Mouse (Mus musculus) spleen, postnatal 4 days (tissue): ENCODE measurements around the gene Eme1.
"Not testable (repeated sequence)": the region's sequence is repeated elsewhere in the genome, so short reads cannot be mapped to it uniquely, and the experiment has no call there.

Source experiments
- DNase-seq, 2 experiments: peaks; one replicate each; pipeline ENCODE4 v3.0.0; 2022; ENCODE audit warnings: low spot score in 2 of 2

The Eme1 gene

GRCm38 (mm10) chr11:94653663-94654436 lies at the start of gene Eme1, which contains the start of gene Mrpl27:
Gene Eme1, minus strand, starts transcription at chr11:94653964.
Gene Mrpl27, plus strand, starts transcription at chr11:94653767.
- DNase-seq: peak; percentile 82 to 91

DNA sequence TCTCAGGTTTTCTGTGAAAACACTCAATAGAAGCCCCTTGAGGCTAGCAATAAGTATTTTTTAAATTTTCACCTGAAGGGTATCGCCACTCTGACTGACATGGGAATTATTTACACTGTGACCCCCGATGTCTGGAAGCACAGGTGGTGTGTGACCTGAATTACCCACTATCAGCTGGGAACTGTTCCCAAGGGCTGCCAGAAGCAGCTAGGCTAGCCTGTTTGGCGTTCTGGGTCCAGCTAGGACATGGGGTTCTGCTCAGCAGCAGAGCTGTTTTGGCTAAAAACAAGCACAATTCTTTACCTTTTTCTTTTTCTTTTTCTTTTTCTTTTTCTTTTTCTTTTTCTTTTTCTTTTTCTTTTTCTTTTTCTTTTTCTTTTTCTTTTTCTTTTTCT lies 48.4 kb upstream of the Eme1 start:
- no peak for DNase-seq

- no peak for DNase-seq
Measured at GRCm38 (mm10) chr11:94701401-94702215, 47.8 kb upstream of the Eme1 start.

DNA sequence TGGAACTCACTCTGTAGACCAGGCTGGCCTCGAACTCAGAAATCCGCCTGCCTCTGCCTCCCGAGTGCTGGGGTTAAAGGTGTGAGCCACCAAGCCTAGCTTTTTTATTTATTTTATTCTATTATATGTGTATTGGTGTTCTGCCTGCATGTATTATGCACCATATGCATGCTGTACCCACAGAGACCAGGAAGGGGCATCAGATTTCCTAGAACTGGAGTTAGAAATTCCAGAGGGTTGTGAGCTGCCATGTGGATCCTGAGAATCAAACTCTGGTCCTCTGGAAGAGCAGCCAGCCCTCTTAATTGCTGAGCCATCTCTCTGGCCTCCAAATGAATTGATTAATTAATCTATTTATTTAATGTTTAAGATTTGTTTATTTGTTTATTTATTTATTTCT lies 45.6 kb upstream of the Eme1 start:
- DNase-seq: no peak

DNA sequence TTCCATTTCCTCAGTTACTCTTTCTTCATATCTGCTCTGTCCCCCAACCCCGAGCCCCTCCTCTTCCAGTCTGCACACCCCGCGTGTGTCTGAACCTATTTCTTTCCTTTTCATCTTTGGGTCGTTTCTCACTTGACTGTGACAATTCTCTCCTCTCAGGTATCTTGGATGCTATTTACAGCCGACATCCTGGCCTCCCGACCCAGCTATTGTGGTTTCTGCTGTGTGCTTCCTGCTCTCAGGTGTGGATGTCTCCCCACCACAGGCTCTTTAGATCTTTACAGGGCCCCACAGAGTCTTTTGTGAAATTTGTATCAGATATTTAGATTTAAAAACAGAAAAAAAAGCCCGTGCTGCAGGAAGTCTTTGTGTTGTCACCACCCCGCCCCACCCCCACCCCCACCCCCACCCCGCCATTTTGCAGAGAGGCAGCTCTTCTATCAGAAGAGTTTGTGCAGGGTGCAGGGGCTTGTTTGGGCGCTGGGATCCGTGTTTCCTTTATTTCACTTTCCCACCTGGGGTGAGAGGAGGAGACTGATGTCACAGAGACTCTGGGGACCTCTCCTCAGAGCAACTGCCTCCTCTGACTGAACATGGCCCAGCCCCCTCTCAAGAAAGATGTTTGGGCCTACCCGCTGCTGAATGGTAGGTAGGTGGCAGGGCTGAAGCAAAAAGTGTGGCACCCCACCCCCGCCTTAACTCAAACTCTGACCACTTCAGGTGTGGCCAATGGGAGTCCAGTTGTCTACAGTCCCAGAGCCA lies 44.1 kb upstream of the Eme1 start:
- DNase-seq: no peak

DNA sequence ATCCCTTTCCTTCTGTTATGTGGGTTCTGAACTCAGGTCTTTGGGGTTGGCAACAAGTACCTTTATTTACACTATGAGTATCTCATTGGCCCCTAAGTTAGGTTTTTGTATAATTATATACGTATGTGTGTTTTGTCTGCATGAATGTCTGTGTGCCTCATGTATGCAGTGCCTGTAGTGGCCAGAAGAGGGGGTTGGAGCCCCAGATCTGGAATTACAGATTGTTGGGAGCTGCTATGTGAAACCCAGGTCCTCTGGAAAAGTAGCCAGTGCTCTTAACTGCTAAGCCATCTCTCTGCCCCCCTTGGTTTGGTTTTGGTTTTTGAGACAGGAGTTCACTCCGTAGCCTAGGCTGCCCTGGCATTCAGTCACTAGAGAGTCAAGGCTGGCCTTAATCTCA lies 43.4 kb upstream of the Eme1 start:
- DNase-seq: no peak

DNA sequence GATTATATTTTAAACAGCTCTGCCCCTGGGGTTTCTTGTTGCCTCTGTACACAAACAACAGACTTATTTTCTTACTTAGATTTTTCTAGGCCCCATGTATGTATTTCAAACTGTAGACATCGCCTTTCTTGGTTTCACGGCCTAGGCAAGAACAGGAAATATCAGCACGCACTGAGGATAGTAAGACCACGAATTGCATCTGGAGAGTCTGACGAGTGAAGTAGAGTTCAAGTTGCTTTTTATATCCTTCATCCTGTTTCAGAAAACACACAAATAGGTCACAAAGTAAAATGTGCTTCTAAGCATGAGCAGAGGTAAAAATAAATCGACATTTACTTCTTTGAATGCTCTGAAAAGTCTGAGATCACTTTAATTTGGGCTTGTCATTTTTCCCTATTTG lies 41.7 kb upstream of the Eme1 start:
- no peak for DNase-seq

- not testable (repeated sequence) for DNase-seq
Measured at GRCm38 (mm10) chr11:94692502-94692901, 38.7 kb upstream of the Eme1 start.

GRCm38 (mm10) chr11:94687178-94687577 lies 33.4 kb upstream of the Eme1 start:
- no peak for DNase-seq

DNA sequence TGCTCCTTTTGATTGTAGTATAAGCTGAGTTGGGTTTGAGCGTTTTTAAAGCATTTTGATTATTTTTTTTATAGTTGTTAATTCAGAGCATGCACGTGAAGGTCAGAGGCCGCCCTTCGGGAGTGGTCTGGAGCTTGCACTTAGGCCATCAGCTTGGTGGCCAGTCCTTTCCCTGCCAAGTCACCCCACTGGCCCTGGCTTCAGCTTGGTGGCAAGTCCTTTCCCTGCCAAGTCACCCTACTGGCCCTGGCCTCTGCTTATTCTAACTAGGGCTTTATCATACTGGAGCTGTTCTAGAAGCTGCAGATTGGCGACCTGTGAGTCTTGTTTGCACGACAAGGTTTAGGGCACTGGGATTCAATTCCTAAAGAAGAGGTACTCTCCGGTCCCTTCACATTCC lies 28.7 kb upstream of the Eme1 start:
- DNase-seq: no peak

- no peak for DNase-seq
Measured at GRCm38 (mm10) chr11:94681640-94682039, 27.9 kb upstream of the Eme1 start.

DNA sequence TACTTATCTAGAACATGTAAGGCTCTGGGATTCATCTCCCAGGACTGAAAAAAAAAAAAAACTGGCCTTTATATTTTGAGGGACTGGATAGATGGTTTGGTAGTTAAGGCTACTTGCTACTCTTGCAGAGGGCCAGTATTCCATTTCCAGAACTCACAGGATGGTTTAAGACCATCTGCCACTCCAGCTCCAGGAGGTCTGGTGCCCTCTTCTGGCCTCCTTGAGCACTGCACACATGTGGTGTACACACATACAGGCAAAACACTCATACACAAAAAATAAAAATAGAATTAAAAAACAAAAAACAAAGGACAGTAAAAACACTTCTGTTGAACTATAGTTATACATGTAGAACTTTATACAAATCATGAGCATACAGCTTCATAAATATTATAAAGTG lies 26.9 kb upstream of the Eme1 start:
- DNase-seq: no peak

GRCm38 (mm10) chr11:94677607-94678145 lies 23.9 kb upstream of the Eme1 start:
- DNase-seq: no peak

- DNase-seq: peak; percentile 89 to 92
Measured at GRCm38 (mm10) chr11:94676754-94677606, 23.2 kb upstream of the Eme1 start, which contains the start of gene Xylt2. Gene Xylt2, minus strand, starts transcription at chr11:94677515.

GRCm38 (mm10) chr11:94676308-94676707 lies 22.5 kb upstream of the Eme1 start:
- DNase-seq: no peak

- DNase-seq: no peak
Measured at GRCm38 (mm10) chr11:94675446-94675845, 21.7 kb upstream of the Eme1 start.

- DNase-seq: no peak
Measured at GRCm38 (mm10) chr11:94674984-94675383, 21.2 kb upstream of the Eme1 start.

GRCm38 (mm10) chr11:94665281-94665680 lies 11.5 kb upstream of the Eme1 start:
- DNase-seq: no peak

DNA sequence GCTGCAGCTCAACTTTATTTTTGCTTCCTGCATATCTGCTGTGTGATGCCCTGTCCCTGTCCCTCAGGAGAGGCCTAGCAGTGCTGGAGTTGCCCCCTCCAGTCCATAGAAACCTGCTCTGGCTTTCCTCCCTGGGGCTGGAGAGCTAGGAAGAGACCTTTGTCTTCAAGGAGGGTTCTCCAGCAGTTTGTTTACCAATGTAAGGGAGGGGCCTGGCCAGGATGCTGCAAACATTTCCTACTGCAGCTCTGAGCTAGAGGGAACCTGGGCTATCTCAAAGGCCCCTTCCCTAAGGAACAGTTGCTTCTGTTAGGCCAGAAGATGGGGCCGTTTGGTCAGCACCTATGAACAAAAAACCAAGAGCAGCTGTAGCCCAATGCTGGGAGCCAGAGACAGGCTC lies 7.6 kb upstream of the Eme1 start:
- no peak for DNase-seq

GRCm38 (mm10) chr11:94652973-94653372 lies 791 bp downstream of the Eme1 start:
- DNase-seq: no peak

GRCm38 (mm10) chr11:94651241-94651640 lies 2.5 kb downstream of the Eme1 start:
- DNase-seq: not testable (repeated sequence)
